Mouse (Mus musculus) intestine, embryonic 16.5 days (tissue): Measurements from ENCODE around the gene Lck. TPM values are rescaled to one million over a fixed set of nuclear protein-coding genes. Genes with fewer than 3 reads are reported as not detected.

Experiments
- ATAC-seq: fragments of 200-750 bp; cut with Nextera tagmentation; 2 replicates; pipeline ENCODE4 v1.8.0; 2017; ENCODE audit warnings: moderate TSS enrichment, moderate library complexity
- H3K27ac ChIP-seq: fragments of 300-500 bp; sonication (generic); 2 replicates; pipeline ENCODE4 v1.5.1; 2014; ENCODE audit warnings: mild to moderate bottlenecking, low read length
- H3K27me3 ChIP-seq: fragments of 300-500 bp; sonication (generic); replicated peaks from 2 replicates; pipeline ENCODE4 v1.6.1; 2014; ENCODE audit warnings: low read length, control low read depth, mixed read lengths; ENCODE audit not compliant: control insufficient read depth, insufficient read depth
- H3K36me3 ChIP-seq: fragments of 300-500 bp; sonication (generic); 2 replicates; pipeline ENCODE4 v1.6.1; 2014; ENCODE audit warnings: low read length, control low read depth; ENCODE audit not compliant: control insufficient read depth, insufficient read depth
- H3K4me1 ChIP-seq: fragments of 300-500 bp; sonication (generic); 2 replicates; pipeline ENCODE4 v1.6.1; 2014; ENCODE audit warnings: low read length, control low read depth, mixed read lengths; ENCODE audit not compliant: control insufficient read depth, insufficient read depth
- H3K4me2 ChIP-seq: fragments of 300-500 bp; sonication (generic); 2 replicates; pipeline ENCODE4 v1.6.1; 2014; ENCODE audit warnings: low read depth, low read length, control low read depth
- H3K4me3 ChIP-seq: fragments of 300-500 bp; sonication (generic); 2 replicates; pipeline ENCODE4 v1.5.1; 2014; ENCODE audit warnings: mild to moderate bottlenecking, low read length
- H3K9ac ChIP-seq: fragments of 300-500 bp; sonication (generic); 2 replicates; pipeline ENCODE4 v1.6.1; 2014; ENCODE audit warnings: low read depth, low read length
- H3K9me3 ChIP-seq: fragments of 300-500 bp; sonication (generic); 2 replicates; pipeline ENCODE4 v1.6.1; 2016; ENCODE audit warnings: low read length, control low read depth; ENCODE audit not compliant: control insufficient read depth
- WGBS: fragments of 180-500 bp; shearing (Covaris S2); extraction: QIAGEN DNeasy Blood & Tissue Kit; methylation state at CpG from one replicate; pipeline ENCODE4 v1.1.7; 2014; 5-methylcytosine and 5-hydroxymethylcytosine counted together
- polyA plus RNA-seq: library from polyadenylated mRNA; unstranded; fragments of >200 nt; fragmentation: Nextera tagmentation; extraction: Ambion mirVana; gene quantifications from 2 replicates; pipeline ENCODE4 v1.2.1, GENCODE M21; 2015

Lck gene
- 6.1 and 7.9 TPM in 2 replicates for polyA plus RNA-seq

- 90% methylated on average over 8 of the region's 8 CpGs for WGBS
- no peak for ATAC-seq
- Histone ChIP-seq H3K4me3 (no peak within 1 kb of the TSS), H3K36me3 (no peaks in the 10 kb centered on the region), H3K9me3 (no peaks in the 10 kb centered on the region), H3K27me3 (no peaks in the 10 kb centered on the region), H3K9ac (no peak within 1 kb of the TSS), H3K4me1 (no peaks in the 10 kb centered on the region), H3K27ac (no peak within 1 kb of the TSS), H3K4me2 (no peak within 1 kb of the TSS)
These were observed at the start of gene Lck for GRCm38 (mm10) chr4:129573430-129573829. TSS of gene Lck (minus strand) at chr4:129573641.

- H3K9ac ChIP-seq = peak overlapping the region; percentile 89
- peak overlapping the region; percentile 85 for H3K4me2 ChIP-seq
- H3K36me3 ChIP-seq = peaks cover 10% of the 10 kb centered on the region; the same call in 1 of the 2 replicates
- no peaks in the 10 kb centered on the region for H3K9me3 ChIP-seq
- 17% methylated on average over 8 of the region's 8 CpGs for WGBS
- H3K27me3 ChIP-seq = no peaks in the 10 kb centered on the region
- peak overlapping the region; percentile 77 for H3K4me3 ChIP-seq
- no peak for ATAC-seq
- peaks cover 30% of the 10 kb centered on the region for H3K4me1 ChIP-seq
- peak overlapping the region; percentile 89 for H3K27ac ChIP-seq
These were observed 49.5 kb upstream of the Lck start for GRCm38 (mm10) chr4:129622803-129623535.

GRCm38 (mm10) chr4:129622120-129622802 is 48.8 kb upstream of the Lck start:
- ATAC-seq = no peak
- H3K9me3 ChIP-seq = no peaks in the 10 kb centered on the region
- H3K27ac ChIP-seq = peak overlapping the region; percentile 21; the same call in 1 of the 2 replicates
- H3K27me3 ChIP-seq = no peaks in the 10 kb centered on the region
- H3K36me3 ChIP-seq = 0 out of 2 replicates have a peak, but pooled peaks cover 4% of the 10 kb centered on the region
- H3K9ac ChIP-seq = peak overlapping the region; percentile 89
- peaks cover 32% of the 10 kb centered on the region for H3K4me1 ChIP-seq
- 78% methylated on average over 11 of the region's 11 CpGs for WGBS
- H3K4me3 ChIP-seq = no peak overlapping the region
- no peak overlapping the region; the same call in 1 of the 2 replicates for H3K4me2 ChIP-seq

- H3K36me3 ChIP-seq = peaks cover 2% of the 10 kb centered on the region; the same call in 1 of the 2 replicates
- no peaks in the 10 kb centered on the region for H3K27me3 ChIP-seq
- no peak for ATAC-seq
- H3K9me3 ChIP-seq = no peaks in the 10 kb centered on the region
- 82% methylated on average over 8 of the region's 8 CpGs for WGBS
- H3K27ac ChIP-seq = 0 out of 2 replicates have a peak overlapping the region, but pooled peaks have one; percentile 31
- H3K4me2 ChIP-seq = no peak overlapping the region
- peaks cover 32% of the 10 kb centered on the region for H3K4me1 ChIP-seq
- H3K4me3 ChIP-seq = no peak overlapping the region
- 0 out of 2 replicates have a peak overlapping the region, but pooled peaks have one; percentile 32 for H3K9ac ChIP-seq
These were observed 47.9 kb upstream of the Lck start for GRCm38 (mm10) chr4:129621283-129621841.

- Histone ChIP-seq H3K9ac (peak overlapping the region; percentile 32; the same call in 1 of the 2 replicates), H3K36me3 (peaks cover 2% of the 10 kb centered on the region; the same call in 1 of the 2 replicates), H3K27me3 (no peaks in the 10 kb centered on the region), H3K27ac (0 out of 2 replicates have a peak overlapping the region, but pooled peaks have one; percentile 31), H3K9me3 (no peaks in the 10 kb centered on the region), H3K4me1 (peaks cover 30% of the 10 kb centered on the region), H3K4me2 (no peak overlapping the region), H3K4me3 (no peak overlapping the region)
- WGBS = 80% methylated on average over 11 of the region's 11 CpGs
- ATAC-seq = no peak
These were observed 47.2 kb upstream of the Lck start for GRCm38 (mm10) chr4:129620419-129621282.

GRCm38 (mm10) chr4:129618786-129619691 is 45.6 kb upstream of the Lck start, which contains the start of gene Iqcc:
TSS of gene Iqcc (minus strand) at chr4:129619099.
- ATAC-seq = peak; percentile 92
- 3% methylated on average over 43 of the region's 44 CpGs for WGBS
- peak within 1 kb of the TSS; percentile 85 for H3K9ac ChIP-seq
- peak within 1 kb of the TSS; percentile 94 for H3K4me2 ChIP-seq
- peaks cover 17% of the 10 kb centered on the region for H3K4me1 ChIP-seq
- H3K27me3 ChIP-seq = no peaks in the 10 kb centered on the region
- peaks cover 2% of the 10 kb centered on the region; the same call in 1 of the 2 replicates for H3K36me3 ChIP-seq
- peak within 1 kb of the TSS; percentile 83 for H3K27ac ChIP-seq
- H3K9me3 ChIP-seq = no peaks in the 10 kb centered on the region
- H3K4me3 ChIP-seq = peak within 1 kb of the TSS; percentile 68

- Histone ChIP-seq H3K9ac (peak overlapping the region; percentile 85), H3K4me3 (peak overlapping the region; percentile 68), H3K36me3 (peaks cover 2% of the 10 kb centered on the region; the same call in 1 of the 2 replicates), H3K4me1 (peaks cover 16% of the 10 kb centered on the region), H3K9me3 (no peaks in the 10 kb centered on the region), H3K27me3 (no peaks in the 10 kb centered on the region), H3K27ac (no peak overlapping the region), H3K4me2 (peak overlapping the region; percentile 94)
- no peak for ATAC-seq
- WGBS = 89% methylated on average over 5 of the region's 5 CpGs
These were observed 44.6 kb upstream of the Lck start for GRCm38 (mm10) chr4:129618031-129618430.

GRCm38 (mm10) chr4:129617121-129617641 is 43.7 kb upstream of the Lck start:
- H3K27ac ChIP-seq = no peak overlapping the region
- no peak overlapping the region for H3K4me3 ChIP-seq
- H3K9me3 ChIP-seq = no peaks in the 10 kb centered on the region
- peaks cover 8% of the 10 kb centered on the region for H3K4me1 ChIP-seq
- WGBS = 91% methylated on average over 7 of the region's 7 CpGs
- no peak for ATAC-seq
- H3K27me3 ChIP-seq = no peaks in the 10 kb centered on the region
- no peak overlapping the region for H3K9ac ChIP-seq
- H3K36me3 ChIP-seq = peaks cover 2% of the 10 kb centered on the region; the same call in 1 of the 2 replicates
- no peak overlapping the region for H3K4me2 ChIP-seq
